Mouse (Mus musculus): ENCODE data around the gene Rpap1.

The Rpap1 gene

GRCm38 (mm10) chr2:119787206-119787883 is at the start of gene Rpap1:
Rpap1 (minus strand) TSS chr2:119787537.
- DNase-seq (ENCODE audit: low spot score in 2 of 2) = peak; percentile 76 to 87

GRCm38 (mm10) chr2:119834231-119834630 is 46.9 kb upstream of the Rpap1 start:
- DNase-seq (ENCODE audit: low spot score in 2 of 2) = no peak

DNA sequence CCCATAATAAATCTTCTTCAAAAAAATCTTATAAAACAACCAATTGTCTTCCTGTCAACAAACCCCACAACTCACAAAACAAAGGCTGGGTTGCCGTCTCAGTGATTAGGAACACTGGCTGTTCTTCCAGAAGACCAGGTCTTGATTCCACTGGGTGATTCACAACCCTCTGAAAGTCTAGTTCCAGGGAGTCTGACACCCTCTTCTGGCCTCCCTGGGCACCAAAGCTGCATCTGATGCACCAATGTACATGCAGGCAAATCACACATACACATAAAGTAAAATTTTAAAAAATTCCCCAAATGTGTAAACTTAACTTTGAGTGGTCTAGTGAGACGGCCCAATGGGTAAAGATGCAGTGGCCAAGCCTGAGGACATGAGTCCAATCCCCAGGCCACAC is 43.2 kb upstream of the Rpap1 start:
- no peak for DNase-seq (ENCODE audit: low spot score in 2 of 2)

DNA sequence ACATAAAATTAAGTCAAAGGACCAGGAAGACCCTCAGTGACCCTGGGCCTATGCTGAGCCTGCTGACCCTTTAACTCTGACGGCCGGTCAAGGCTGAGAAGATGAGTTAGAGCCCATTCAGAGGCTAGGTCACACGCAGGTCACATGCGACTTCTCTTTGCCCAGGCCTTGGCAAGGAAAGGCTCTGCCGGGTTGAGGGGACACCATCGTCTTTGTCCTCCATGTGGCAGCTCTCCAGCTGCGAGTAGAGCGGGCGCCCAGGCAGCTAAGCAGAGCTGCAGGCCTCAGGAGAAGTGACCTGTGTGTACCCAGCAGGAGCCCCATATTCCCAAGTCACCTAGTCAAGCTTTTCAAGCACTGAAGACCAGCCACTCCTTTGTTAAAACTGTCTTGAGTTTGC is 33.8 kb upstream of the Rpap1 start:
- DNase-seq (ENCODE audit: low spot score in 2 of 2) = no peak

GRCm38 (mm10) chr2:119818668-119819272 is 31.4 kb upstream of the Rpap1 start:
- DNase-seq (ENCODE audit: low spot score in 2 of 2) = no peak

DNA sequence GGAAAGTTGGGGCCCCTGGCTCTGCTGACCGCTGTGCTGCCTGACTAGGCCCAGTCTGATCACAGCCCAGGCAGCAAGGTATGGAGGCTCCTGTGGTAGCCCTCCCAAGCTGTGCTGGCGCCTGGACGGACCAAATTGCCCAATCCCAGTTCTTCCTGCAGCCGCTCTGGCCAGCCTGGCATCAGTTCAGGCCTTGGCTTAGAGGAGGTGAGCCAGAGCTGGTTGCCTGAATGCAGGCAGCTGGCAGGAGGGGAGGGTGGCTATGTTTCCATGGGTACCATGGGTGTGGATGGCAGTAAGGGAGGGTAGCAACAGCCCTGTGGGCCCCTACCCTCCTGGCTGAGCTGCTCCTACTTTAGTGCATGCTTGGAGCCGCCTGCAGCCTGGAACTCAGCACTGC is 29.7 kb upstream of the Rpap1 start:
- DNase-seq (ENCODE audit: low spot score in 2 of 2) = no peak

- DNase-seq (ENCODE audit: low spot score in 2 of 2) = no peak
Measured at GRCm38 (mm10) chr2:119816611-119817010, 29.3 kb upstream of the Rpap1 start.

DNA sequence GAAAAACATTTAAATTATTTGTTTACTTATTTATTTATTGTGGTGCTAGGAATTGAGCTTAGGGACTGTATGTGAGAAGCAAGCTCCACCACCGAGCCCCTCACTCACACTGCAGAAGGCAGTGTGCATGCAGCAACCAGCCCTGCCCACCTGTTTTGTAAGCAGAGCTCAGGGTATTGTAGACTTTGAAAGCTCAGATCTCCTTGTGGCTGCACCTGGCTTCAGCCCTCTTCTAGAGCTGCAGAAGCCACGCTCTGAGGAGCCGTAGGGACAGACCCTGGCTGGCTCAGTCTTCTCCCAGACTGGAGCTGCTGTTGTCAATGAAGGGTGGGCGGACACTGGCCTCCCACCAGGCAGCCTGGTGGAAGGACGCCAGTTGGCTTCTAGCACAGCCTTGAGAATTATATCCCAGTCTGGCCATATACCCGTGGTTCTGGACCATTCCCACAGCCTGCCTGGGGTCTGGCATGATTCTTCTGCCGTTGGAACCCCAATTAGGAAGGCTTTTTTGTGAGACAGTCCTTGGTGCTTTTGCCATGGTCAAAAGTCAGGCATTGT is 27.1 kb upstream of the Rpap1 start:
- no peak for DNase-seq (ENCODE audit: low spot score in 2 of 2)

DNA sequence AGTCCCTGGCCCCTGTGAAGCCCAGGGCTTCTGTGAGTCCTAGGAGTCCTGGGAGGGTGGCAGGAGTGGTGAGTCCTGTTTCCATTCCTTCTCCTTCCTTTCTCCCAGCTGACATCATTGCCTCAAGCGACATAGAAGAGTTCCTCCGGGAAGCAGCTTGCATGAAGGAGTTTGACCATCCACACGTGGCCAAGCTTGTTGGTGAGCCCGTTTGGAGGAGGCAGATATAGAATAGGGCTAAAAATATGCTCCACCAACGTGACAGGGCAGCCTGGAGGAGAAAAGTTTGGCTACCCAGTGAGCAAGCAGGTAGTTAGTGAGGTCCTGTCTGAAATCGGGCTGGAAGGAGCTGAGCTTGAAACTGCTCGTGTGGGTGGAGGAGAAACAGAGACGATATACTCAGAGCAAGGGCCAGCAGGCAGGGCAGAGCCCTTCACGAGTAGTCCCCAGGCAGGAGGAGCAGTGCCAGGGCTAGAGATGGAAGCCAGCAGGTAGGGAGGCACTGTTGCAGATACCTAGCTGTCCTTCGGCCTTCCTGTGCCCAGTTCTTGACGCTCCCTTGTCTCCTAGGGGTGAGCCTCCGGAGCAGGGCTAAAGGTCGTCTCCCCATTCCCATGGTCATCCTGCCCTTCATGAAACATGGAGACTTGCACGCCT is 24.3 kb upstream of the Rpap1 start:
- DNase-seq (ENCODE audit: low spot score in 2 of 2) = no peak

GRCm38 (mm10) chr2:119810890-119811289 is 23.6 kb upstream of the Rpap1 start:
- no peak for DNase-seq (ENCODE audit: low spot score in 2 of 2)

GRCm38 (mm10) chr2:119808881-119809280 is 21.5 kb upstream of the Rpap1 start:
- DNase-seq (ENCODE audit: low spot score in 2 of 2) = no peak

DNA sequence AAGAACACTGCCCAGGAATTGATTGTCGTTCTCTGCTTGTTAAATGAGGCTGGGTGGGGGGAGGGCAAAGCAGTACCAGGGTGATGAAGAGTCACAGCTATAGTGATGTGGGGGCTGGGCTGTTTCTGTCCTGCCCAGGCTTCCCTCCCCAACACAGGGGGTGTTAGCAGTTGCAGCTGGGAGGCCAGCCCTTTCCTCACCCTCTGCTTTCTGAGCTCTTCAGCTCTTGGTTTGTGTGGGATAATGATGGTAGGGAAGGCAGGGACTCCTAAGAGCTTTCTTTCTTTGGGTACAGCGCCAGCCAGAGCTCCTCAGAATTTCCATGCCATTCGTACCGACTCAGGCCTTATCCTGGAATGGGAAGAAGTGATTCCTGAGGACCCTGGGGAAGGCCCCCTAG is 21.1 kb upstream of the Rpap1 start:
- DNase-seq (ENCODE audit: low spot score in 2 of 2) = no peak

DNA sequence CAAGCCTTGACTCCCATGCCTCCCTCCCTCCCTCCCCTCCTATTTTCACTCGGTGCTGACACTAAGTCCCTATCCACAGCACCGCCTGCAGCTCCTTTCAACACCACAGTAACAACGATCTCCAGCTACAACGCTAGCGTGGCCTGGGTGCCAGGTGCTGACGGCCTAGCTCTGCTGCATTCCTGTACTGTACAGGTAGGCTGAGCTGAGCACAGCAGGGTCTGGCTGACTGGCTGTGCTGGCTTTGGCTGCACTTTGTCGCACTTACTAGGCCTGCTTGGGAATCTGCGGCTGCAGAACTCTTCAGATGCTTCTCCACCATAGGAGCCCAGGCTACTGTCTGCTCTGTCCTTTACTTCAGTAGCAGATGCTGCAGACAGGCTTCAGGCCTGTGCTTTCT is 18.2 kb upstream of the Rpap1 start:
- no peak for DNase-seq (ENCODE audit: low spot score in 2 of 2)

DNA sequence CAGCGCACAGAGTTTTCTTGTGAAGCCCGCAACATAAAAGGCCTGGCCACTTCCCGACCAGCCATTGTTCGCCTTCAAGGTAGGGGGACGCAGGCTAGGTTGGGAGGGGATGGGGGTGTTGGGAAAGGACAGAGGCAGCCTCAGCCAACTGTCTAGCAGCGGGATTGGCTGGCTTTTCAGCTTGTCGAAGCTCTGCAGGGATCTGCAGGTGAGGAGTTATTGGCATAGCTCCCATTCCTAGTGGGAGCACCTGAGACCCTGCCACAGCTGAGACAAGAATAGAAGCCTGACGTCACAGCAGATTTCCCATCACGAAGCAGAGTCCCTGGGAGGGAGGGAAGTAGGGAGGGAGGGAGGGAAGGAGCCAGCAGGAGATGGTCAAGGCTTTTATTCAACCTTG is 17.4 kb upstream of the Rpap1 start:
- no peak for DNase-seq (ENCODE audit: low spot score in 2 of 2)

DNA sequence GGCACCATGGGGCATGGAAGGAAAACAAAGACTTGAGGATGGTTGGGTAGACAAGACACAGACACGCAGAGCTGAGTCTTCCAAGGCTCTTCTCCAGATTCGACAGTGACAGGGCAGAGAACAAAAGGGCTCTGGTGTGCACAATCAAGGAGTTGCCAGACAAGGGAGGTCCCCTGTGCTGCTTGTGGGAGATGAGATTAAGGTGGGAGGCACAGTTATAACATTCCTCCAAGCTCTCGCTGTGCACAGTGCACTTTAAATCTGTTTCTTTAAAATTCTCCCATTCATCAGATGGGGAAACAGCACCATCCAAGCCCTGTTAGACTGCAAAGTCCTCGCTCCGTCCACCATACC is 16.9 kb upstream of the Rpap1 start:
- no peak for DNase-seq (ENCODE audit: low spot score in 2 of 2)

DNA sequence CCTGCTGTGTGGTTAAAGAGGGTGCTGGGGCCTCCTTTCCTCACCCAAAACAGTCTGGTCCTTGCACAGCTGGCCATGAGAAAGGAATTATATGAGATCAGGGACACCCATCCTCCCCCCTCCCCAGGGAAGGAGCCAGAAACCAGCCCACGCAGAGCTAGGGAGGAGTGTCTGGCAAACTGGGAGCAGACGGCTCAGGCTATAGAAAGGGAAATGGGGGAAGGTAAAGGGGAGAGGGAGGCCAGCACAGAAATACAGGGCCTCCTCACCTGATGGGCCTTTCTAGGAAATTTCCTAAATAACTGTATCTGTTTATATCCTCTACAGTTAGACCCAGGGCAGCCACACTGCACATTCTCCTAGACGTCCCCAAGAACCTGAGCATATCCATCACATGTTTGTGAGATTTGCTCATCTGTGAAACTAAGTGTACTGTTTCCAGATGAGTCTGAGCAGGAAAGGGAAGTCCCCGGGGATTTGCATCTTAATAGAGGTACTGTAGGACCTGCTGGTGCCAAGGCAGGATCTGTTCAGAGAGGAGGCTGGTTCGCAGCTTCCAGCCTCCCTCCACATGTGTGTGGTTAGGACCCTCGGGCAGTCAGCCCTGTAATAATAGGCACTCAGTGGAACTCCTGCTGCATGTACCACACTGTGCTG is 16.4 kb upstream of the Rpap1 start:
- DNase-seq (ENCODE audit: low spot score in 2 of 2) = no peak

GRCm38 (mm10) chr2:119802767-119803617 is 15.7 kb upstream of the Rpap1 start:
- no peak for DNase-seq (ENCODE audit: low spot score in 2 of 2)

DNA sequence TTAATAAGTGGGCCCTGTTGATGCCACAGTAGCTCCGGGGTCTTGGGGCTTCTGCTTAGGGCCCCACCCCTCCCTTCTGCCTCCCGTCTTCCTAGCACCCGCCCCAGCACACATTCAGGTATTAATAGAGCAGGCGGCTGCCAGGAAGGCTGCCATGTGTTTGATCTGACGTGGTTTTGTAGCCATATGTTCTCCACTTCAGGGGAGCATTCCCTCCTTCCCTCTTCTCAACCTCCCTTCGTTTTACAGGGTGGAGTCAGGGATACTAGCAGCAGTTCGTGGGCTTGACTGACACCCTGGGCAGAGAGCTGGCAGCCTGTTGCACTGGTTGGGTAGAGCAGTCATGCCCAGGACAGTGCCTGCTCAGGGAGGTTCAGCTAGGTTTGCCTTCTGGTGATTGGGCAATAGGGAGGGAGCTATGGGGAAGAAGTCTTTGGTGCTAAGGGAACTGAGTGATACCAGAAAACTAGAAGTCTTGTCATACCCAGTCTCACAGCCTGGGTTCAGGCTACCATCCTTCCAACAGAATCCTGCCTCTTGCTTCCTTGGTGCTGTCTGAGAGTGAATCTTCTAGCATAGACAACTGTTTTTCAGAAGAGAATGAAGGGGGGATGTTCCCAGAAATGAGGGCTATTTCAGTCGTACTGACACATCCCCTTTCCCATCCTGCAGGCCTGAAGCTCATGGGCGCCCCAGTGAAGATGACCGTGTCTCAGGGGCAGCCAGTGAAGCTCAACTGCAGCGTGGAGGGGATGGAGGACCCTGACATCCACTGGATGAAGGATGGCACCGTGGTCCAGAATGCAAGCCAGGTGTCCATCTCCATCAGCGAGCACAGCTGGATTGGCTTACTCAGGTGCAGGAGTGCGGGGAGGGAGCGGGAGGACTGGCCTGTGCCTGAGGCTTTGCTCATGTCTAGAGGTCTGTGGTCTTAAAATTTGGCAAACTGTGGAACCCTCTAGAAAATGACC is 13.8 kb upstream of the Rpap1 start:
- DNase-seq (ENCODE audit: low spot score in 2 of 2) = no peak

DNA sequence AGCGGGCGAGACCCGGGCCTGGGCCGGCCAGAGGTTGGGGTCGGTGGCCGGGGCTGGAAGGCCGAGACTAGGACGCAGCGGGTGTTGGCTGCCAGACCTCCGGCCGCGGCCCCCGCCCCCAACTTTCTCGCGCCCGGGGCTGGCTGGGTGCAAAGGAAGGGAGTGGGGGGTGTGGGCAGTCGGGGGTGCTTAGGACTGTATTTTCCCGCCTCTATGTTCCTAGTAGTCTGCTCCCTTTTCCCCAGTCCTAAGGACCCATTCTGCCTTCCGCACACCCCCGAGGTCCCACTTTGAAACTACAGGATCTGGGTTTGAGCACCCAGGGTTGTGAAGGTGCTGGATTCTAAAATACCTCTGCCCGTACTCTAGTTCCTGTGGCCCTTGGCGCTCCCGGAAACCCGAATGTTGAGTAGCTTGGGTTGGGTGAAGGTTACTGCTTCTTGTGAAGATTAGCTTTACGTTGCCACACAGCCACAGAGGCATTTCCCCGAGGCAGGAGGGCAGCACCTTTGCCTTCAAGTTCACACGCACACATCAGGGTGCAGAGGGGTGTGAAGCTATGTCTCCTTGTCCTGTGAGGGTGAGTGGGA is 12.7 kb upstream of the Rpap1 start:
- no peak for DNase-seq (ENCODE audit: low spot score in 2 of 2)

Data from spleen, postnatal 10 days (tissue).